Mouse (Mus musculus): ENCODE data around the gene Zfp579.

- TF ChIP-seq CTCF (IDR thresholded peaks at IDR 0.05; ENCODE audit: low read depth, low read length) (no peak), EP300 (IDR thresholded peaks at IDR 0.05; ENCODE audit: insufficient read depth, low read depth, low read length) (no peak), POLR2A (IDR thresholded peaks at IDR 0.05; ENCODE audit: insufficient read depth, low read length) (peak; percentile 59)
Measured at GRCm38 (mm10) chr7:5012681-5013513, 16.9 kb upstream of the Zfp579 start.

Data from ES-Bruce4 (cell line).